Mouse (Mus musculus) liver, embryonic 13.5 days (tissue): Measurements from ENCODE around the gene Nptx1. TPM values are rescaled to one million over a fixed set of nuclear protein-coding genes. Genes with fewer than 3 reads are reported as not detected.

Experiments
- ATAC-seq: fragments of 200-750 bp; cut with Nextera tagmentation; 2 replicates; pipeline ENCODE4 v1.8.0; 2017; ENCODE audit warnings: low read depth, mild to moderate bottlenecking, moderate number of reproducible peaks, moderate library complexity
- DNase-seq: peaks from one replicate; pipeline ENCODE4 v3.0.0; 2022
- H3K27ac ChIP-seq: fragments of 300-500 bp; sonication (generic); 2 replicates; pipeline ENCODE4 v1.5.1; 2015; ENCODE audit warnings: moderate library complexity, mild to moderate bottlenecking, inconsistent platforms
- H3K27me3 ChIP-seq: fragments of 300-500 bp; sonication (generic); 2 replicates; pipeline ENCODE4 v1.6.1; 2015; ENCODE audit warnings: mild to moderate bottlenecking, inconsistent platforms
- H3K36me3 ChIP-seq: fragments of 300-500 bp; sonication (generic); 2 replicates; pipeline ENCODE4 v1.6.1; 2015; ENCODE audit warnings: mild to moderate bottlenecking, inconsistent platforms
- H3K4me1 ChIP-seq: fragments of 300-500 bp; sonication (generic); replicated peaks from 2 replicates; pipeline ENCODE4 v1.6.1; 2015; ENCODE audit warnings: inconsistent platforms
- H3K4me2 ChIP-seq: fragments of 300-500 bp; sonication (generic); 2 replicates; pipeline ENCODE4 v1.6.1; 2015; ENCODE audit warnings: inconsistent platforms, mild to moderate bottlenecking, moderate library complexity
- H3K4me3 ChIP-seq: fragments of 300-500 bp; sonication (generic); replicated peaks from 2 replicates; pipeline ENCODE4 v1.5.1; 2015; ENCODE audit warnings: mild to moderate bottlenecking, inconsistent platforms
- H3K9ac ChIP-seq: fragments of 300-500 bp; sonication (generic); 2 replicates; pipeline ENCODE4 v1.6.1; 2015; ENCODE audit warnings: mild to moderate bottlenecking, inconsistent platforms
- H3K9me3 ChIP-seq: fragments of 300-500 bp; sonication (generic); replicated peaks from 2 replicates; pipeline ENCODE4 v1.6.1; 2016; ENCODE audit warnings: inconsistent platforms
- WGBS: fragments of 180-500 bp; shearing (Covaris S2); methylation state at CpG from one replicate; pipeline ENCODE4 v1.1.7; 2015; ENCODE audit not compliant: insufficient replicate concordance; 5-methylcytosine and 5-hydroxymethylcytosine counted together
- polyA plus RNA-seq: library from polyadenylated mRNA; unstranded; fragments of >200 nt; fragmentation: Nextera tagmentation; extraction: Ambion mirVana; gene quantifications from 2 replicates; pipeline ENCODE4 v1.2.1, GENCODE M21; 2015

Gene Nptx1
- polyA plus RNA-seq, 1 experiment from 2014 or later = 0.05 TPM

DNA sequence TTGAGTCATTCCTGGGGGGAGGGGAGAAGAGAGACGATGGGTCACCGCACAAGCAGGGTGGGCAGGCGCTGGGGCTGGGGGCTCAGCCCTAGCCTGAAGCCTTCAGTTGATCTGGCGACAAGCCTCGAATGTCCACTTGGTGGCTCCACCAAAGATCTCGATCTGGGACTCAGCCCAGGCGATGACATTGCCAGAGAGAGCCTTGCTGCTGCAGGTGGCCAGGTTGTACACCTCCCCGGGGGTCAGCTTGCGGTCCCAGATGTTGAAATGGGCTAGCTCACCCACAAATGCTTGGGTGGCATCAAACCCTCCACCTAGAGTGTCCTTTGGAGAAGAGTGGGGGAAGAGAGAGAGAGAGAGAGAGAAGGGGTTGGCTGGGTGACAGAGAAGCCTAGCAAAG, 5.2 kb downstream of the Nptx1 start:
- 33% methylated on average over 9 of the region's 9 CpGs for WGBS
- Histone ChIP-seq H3K27me3 (peaks cover 78% of the 10 kb centered on the region), H3K36me3 (no peaks in the 10 kb centered on the region), H3K9me3 (no peaks in the 10 kb centered on the region), H3K4me2 (no peak overlapping the region), H3K4me3 (no peak overlapping the region), H3K27ac (no peak overlapping the region), H3K9ac (no peak overlapping the region), H3K4me1 (peaks cover 11% of the 10 kb centered on the region)
- no peak for DNase-seq
- no peak for ATAC-seq

GRCm38 (mm10) chr11:119541082-119541481, 6.5 kb downstream of the Nptx1 start:
- DNase-seq (no peak), ATAC-seq (no peak)
- H3K9me3 ChIP-seq = no peaks in the 10 kb centered on the region
- H3K4me3 ChIP-seq = no peak overlapping the region
- WGBS = 56% methylated on average over 9 of the region's 9 CpGs
- no peak overlapping the region for H3K27ac ChIP-seq
- no peak overlapping the region for H3K4me2 ChIP-seq
- 0 out of 2 replicates have a peak, but pooled peaks cover 2% of the 10 kb centered on the region for H3K4me1 ChIP-seq
- no peaks in the 10 kb centered on the region for H3K36me3 ChIP-seq
- peaks cover 65% of the 10 kb centered on the region for H3K27me3 ChIP-seq
- H3K9ac ChIP-seq = no peak overlapping the region

GRCm38 (mm10) chr11:119540560-119540959, 7.0 kb downstream of the Nptx1 start:
- Histone ChIP-seq H3K4me2 (no peak overlapping the region), H3K27me3 (peaks cover 60% of the 10 kb centered on the region), H3K9ac (no peak overlapping the region), H3K9me3 (no peaks in the 10 kb centered on the region), H3K4me3 (no peak overlapping the region), H3K4me1 (no peaks in the 10 kb centered on the region), H3K27ac (no peak overlapping the region), H3K36me3 (no peaks in the 10 kb centered on the region)
- WGBS = 68% methylated on average over 9 of the region's 9 CpGs
- ATAC-seq (no peak), DNase-seq (no peak)

DNA sequence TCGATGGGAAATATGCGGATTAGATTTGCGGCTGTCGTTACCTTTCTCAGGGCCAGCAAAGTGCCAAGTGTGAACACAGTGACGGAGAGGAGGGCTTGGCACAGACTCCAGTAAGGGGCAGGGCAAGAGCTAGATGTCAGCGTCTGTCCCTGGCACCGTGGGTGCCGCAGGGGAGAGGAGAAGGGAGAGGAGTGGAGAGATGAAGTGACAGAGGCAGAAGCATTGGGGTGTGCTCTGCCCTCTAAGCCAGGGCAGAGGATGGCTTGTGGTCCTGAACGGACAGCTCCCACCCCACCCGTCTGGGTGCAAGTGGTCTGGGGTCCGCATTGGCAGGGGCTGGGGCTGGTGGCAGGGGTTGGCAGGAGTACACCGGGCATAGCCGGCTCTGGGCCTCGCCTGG, 7.6 kb downstream of the Nptx1 start:
- peaks cover 53% of the 10 kb centered on the region for H3K27me3 ChIP-seq
- no peaks in the 10 kb centered on the region for H3K4me1 ChIP-seq
- no peaks in the 10 kb centered on the region for H3K9me3 ChIP-seq
- no peak overlapping the region for H3K27ac ChIP-seq
- no peak overlapping the region for H3K4me2 ChIP-seq
- no peak for ATAC-seq
- no peaks in the 10 kb centered on the region for H3K36me3 ChIP-seq
- H3K9ac ChIP-seq = no peak overlapping the region
- WGBS = 31% methylated on average over 14 of the region's 14 CpGs
- no peak for DNase-seq
- no peak overlapping the region for H3K4me3 ChIP-seq

GRCm38 (mm10) chr11:119533745-119534144, 13.8 kb downstream of the Nptx1 start:
- Histone ChIP-seq H3K9me3 (no peaks in the 10 kb centered on the region), H3K9ac (no peak overlapping the region), H3K4me2 (no peak overlapping the region), H3K27ac (no peak overlapping the region), H3K36me3 (no peaks in the 10 kb centered on the region), H3K27me3 (no peaks in the 10 kb centered on the region; the same call in 1 of the 2 replicates), H3K4me3 (no peak overlapping the region), H3K4me1 (no peaks in the 10 kb centered on the region)
- 49% methylated on average over 7 of the region's 7 CpGs for WGBS
- no peak for DNase-seq
- ATAC-seq = no peak

DNA sequence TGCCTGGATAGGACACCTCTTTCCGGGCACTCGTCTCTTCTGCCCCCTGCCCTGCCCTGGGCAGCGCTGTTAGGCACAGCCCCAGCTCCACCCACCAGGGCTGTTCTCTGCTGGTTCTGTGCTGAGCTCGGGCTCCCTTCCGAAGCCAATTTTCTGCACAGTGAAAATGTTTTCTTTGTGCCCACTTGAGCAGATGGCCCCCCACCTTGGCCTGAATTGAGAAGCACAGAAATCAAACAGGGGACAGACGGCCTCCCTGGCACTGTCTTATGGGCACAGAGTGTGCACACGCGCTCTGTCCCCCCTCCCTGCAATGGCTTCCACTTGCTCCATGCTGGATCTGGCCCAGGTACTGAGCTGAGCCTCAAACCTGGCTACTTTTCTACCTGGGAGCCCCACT, 15.1 kb downstream of the Nptx1 start:
- Histone ChIP-seq H3K27ac (no peak overlapping the region), H3K4me1 (no peaks in the 10 kb centered on the region), H3K4me3 (no peak overlapping the region), H3K9ac (no peak overlapping the region), H3K36me3 (no peaks in the 10 kb centered on the region), H3K27me3 (no peaks in the 10 kb centered on the region; the same call in 1 of the 2 replicates), H3K9me3 (no peaks in the 10 kb centered on the region), H3K4me2 (no peak overlapping the region)
- DNase-seq (no peak), ATAC-seq (no peak)
- WGBS = 62% methylated on average over 8 of the region's 8 CpGs

DNA sequence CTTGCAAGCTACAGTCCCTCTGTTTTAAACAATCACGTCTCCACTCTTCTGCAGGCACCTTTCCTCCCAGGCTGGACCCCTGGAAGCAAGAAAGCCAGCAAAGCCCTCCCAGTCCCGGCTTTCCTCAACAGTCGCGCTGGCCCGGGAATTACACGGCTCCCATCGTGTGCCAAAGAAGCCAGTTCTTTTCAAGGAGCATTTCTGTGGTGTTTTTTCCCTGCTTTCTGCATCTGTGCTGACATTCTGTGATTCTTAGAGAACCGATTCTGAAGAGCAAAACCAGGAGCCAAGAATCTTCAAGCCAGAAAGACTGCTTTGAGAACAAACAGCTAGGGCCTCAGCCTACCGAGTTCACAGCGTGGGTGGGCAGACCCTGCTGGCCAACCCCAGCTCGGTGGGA, 18.6 kb downstream of the Nptx1 start:
- no peak overlapping the region for H3K9ac ChIP-seq
- H3K27ac ChIP-seq = no peak overlapping the region
- ATAC-seq (no peak), DNase-seq (no peak)
- H3K4me3 ChIP-seq = no peak overlapping the region
- no peaks in the 10 kb centered on the region for H3K9me3 ChIP-seq
- H3K27me3 ChIP-seq = no peaks in the 10 kb centered on the region; the same call in 1 of the 2 replicates
- WGBS = 52% methylated on average over 11 of the region's 11 CpGs
- H3K36me3 ChIP-seq = no peaks in the 10 kb centered on the region
- H3K4me2 ChIP-seq = no peak overlapping the region
- peaks cover 4% of the 10 kb centered on the region for H3K4me1 ChIP-seq

DNA sequence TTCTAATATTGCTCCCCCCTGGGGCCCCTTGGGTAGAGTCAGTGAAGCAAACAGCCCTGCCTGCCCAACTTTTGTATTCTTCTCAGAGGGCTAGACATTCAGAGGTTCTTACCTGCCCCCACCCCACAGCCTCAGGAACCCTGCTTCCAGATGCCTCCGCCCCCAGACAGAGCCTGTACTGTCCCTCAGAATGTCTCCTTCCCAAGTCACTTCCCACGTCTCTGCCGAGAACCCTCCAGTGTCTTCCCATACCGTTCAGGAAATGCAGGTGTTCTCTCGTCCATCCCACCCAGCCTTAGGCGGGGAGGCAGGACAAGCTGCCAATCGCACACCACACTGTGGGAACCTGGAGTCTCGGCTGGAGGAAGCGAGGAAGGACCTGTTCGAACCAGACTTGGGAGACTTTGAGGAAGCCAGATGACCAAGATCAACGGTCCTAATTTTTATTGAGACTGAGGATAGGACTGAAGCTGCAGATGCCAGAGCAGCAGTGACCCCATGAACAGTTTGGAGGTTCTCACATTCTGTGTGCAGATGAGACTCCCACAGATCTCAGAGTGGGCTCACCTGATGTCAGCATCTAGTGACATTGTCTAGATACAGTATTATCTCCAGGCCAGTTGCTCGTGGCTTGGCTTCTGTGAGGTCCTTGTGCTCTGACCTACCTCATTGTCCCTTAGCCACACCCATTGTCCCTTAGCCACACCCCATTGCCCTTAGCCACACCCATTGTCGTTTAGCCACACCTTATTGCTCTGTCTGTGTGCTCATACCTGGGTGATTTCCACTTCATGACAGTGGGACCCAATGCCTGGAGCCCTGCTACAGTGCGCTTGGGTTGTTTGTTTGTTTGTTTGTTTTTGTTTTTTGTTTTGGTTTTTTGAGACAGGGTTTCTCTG, 21.2 kb downstream of the Nptx1 start:
- ATAC-seq = no peak

DNA sequence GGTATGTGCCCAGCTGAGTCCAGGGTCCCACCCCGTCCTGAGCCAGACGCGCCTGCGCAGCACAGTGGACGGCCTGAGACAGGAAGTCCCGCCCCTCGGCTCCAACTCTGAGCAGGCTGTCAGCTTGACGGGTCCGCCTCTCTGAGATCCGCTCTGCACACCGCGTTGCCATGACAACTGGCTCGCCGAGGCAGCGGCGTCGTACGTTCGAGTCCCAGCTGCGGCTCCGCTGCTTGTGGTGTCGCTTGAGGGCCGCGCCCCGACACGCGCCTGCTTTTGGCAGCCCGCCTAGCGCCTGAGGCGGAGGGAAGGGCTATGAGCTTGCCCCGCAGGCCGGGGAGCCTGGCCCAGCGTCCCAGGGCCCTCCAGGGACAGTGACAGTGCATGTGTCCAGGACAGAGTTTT, 23.0 kb downstream of the Nptx1 start:
- no peaks in the 10 kb centered on the region for H3K36me3 ChIP-seq
- H3K4me1 ChIP-seq = peaks cover 7% of the 10 kb centered on the region
- ATAC-seq (peak; percentile 96), DNase-seq (peak; percentile 85)
- peak overlapping the region; percentile 73 for H3K4me2 ChIP-seq
- H3K9me3 ChIP-seq = no peaks in the 10 kb centered on the region
- H3K9ac ChIP-seq = peak overlapping the region; percentile 62
- H3K4me3 ChIP-seq = peak overlapping the region; percentile 58
- no peak overlapping the region for H3K27ac ChIP-seq
- no peaks in the 10 kb centered on the region; the same call in 1 of the 2 replicates for H3K27me3 ChIP-seq
- 2% methylated on average over 33 of the region's 33 CpGs for WGBS

More for the DNA sequence above, 21.2 kb downstream of the Nptx1 start:
- Histone ChIP-seq H3K27me3 (no peaks in the 10 kb centered on the region; the same call in 1 of the 2 replicates), H3K36me3 (no peaks in the 10 kb centered on the region), H3K9me3 (no peaks in the 10 kb centered on the region), H3K9ac (no peak overlapping the region), H3K4me2 (no peak overlapping the region), H3K27ac (no peak overlapping the region), H3K4me3 (no peak overlapping the region), H3K4me1 (peaks cover 4% of the 10 kb centered on the region)
- no peak for DNase-seq
- 63% methylated on average over 14 of the region's 14 CpGs for WGBS

- Histone ChIP-seq H3K27ac (no peak overlapping the region), H3K4me2 (no peak overlapping the region), H3K36me3 (no peaks in the 10 kb centered on the region), H3K27me3 (0 out of 2 replicates have a peak, but pooled peaks cover under 1% of the 10 kb centered on the region), H3K9me3 (no peaks in the 10 kb centered on the region), H3K4me3 (no peak overlapping the region), H3K9ac (no peak overlapping the region), H3K4me1 (peaks cover 7% of the 10 kb centered on the region)
- no peak for DNase-seq
- WGBS = 68% methylated on average over 3 of the region's 3 CpGs
- no peak for ATAC-seq
These were observed 24.2 kb downstream of the Nptx1 start for GRCm38 (mm10) chr11:119523392-119523791.

GRCm38 (mm10) chr11:119522779-119523178, 24.8 kb downstream of the Nptx1 start:
- DNase-seq (no peak), ATAC-seq (no peak)
- H3K9me3 ChIP-seq = no peaks in the 10 kb centered on the region
- H3K4me1 ChIP-seq = peaks cover 7% of the 10 kb centered on the region
- H3K27me3 ChIP-seq = peaks cover 3% of the 10 kb centered on the region; the same call in 1 of the 2 replicates
- no peak overlapping the region for H3K27ac ChIP-seq
- no peaks in the 10 kb centered on the region for H3K36me3 ChIP-seq
- 62% methylated on average over 8 of the region's 8 CpGs for WGBS
- H3K9ac ChIP-seq = no peak overlapping the region
- H3K4me2 ChIP-seq = no peak overlapping the region
- no peak overlapping the region for H3K4me3 ChIP-seq
